Mouse (Mus musculus): ENCODE measurements around the gene Cap2. TPM values are rescaled to one million over a fixed set of nuclear protein-coding genes. Genes with fewer than 3 reads are reported as not detected.

The Cap2 gene
- polyA plus RNA-seq, 1 experiment: not detected

DNA sequence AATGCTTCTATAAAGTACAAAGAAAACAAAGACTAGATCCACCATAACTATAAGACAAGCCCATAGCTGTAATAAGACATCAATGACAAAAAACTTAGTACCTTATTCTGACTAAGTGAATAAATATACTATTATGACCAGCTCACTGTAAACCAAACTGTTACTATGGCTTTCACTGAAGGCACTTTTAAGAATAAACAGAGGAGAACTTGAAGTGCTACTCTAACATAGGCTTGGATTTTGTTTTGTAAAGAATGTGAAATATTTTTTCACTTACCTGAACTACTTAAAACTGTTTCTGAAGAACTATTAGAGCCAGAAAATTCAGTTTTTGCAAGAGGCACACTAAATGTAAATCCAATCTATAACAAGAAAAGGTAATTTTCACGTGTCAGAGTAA lies 197.7 kb downstream of the Cap2 start:
- Histone ChIP-seq H3K4me1 (ENCODE audit: control insufficient read depth, insufficient read depth, low read length) (peaks cover 16% of the 10 kb centered on the region), H3K27ac (ENCODE audit: insufficient read depth, low read depth, low read length) (no peak overlapping the region), H3K4me3 (ENCODE audit: insufficient read depth, low read length) (no peak overlapping the region)
- TF ChIP-seq POLR2A (IDR thresholded peaks at IDR 0.05; ENCODE audit: borderline replicate concordance, low read depth, low read length) (no peak), CTCF (IDR thresholded peaks at IDR 0.05; ENCODE audit: low read depth, low read length) (no peak)

Other genes with a start within 250 kb of the Cap2 start
- not detected in 2 replicates for gene Stmnd1, start 228.1 kb upstream of the Cap2 start, polyA plus RNA-seq (2012; ENCODE audit: insufficient read depth, insufficient read length, missing spikeins)
- gene Rbm24, start 83.4 kb upstream of the Cap2 start, polyA plus RNA-seq (2012; ENCODE audit: insufficient read depth, insufficient read length, missing spikeins): not detected in 2 replicates
- gene Fam8a1, start 167.7 kb downstream of the Cap2 start, polyA plus RNA-seq (2012; ENCODE audit: insufficient read depth, insufficient read length, missing spikeins): 16.0 and 17.4 TPM in 2 replicates
- gene Nup153, start 226.1 kb downstream of the Cap2 start, polyA plus RNA-seq (2012; ENCODE audit: insufficient read depth, insufficient read length, missing spikeins): 33.9 and 37.6 TPM in 2 replicates

Data from bone marrow macrophage, adult 2 months (primary cell).